Mouse (Mus musculus) ES-Bruce4 (cell line): ENCODE measurements around the gene Jmjd6.

Experiments used
- CTCF ChIP-seq: IDR thresholded peaks from one replicate; pipeline ENCODE4 v1.8.1; 2011; ENCODE audit warnings: low read depth, low read length
- EP300 ChIP-seq: IDR thresholded peaks from 2 replicates; pipeline ENCODE4 v1.6.1; 2011; ENCODE audit warnings: low read depth, low read length; ENCODE audit not compliant: insufficient read depth
- POLR2A ChIP-seq: IDR thresholded peaks from one replicate; pipeline ENCODE4 v1.8.1; 2011; ENCODE audit warnings: low read length; ENCODE audit not compliant: insufficient read depth

- TF ChIP-seq CTCF (no peak), POLR2A (no peak), EP300 (no peak)
Measured at GRCm38 (mm10) chr11:116834954-116835353, 8.3 kb downstream of the Jmjd6 start.
